Mouse (Mus musculus): ENCODE measurements at regions not wholly inside any gene's neighbourhood (a gene's known extent, or its start where the extent isn't known, plus 50 kb on each side); places are given as distances from the start of the nearest gene placed in this dataset.

- peak; percentile 21 for DNase-seq (ENCODE audit: low read depth)
Observed at GRCm38 (mm10) chr12:25784401-25784800, 630.7 kb downstream of the Rnf144a start.

- DNase-seq (ENCODE audit: low read depth): no peak
Observed at GRCm38 (mm10) chr12:25782972-25783717, 631.9 kb downstream of the Rnf144a start.

GRCm38 (mm10) chr12:25771856-25772255 lies 643.2 kb downstream of the Rnf144a start:
- no peak for DNase-seq (ENCODE audit: low read depth)

- DNase-seq (ENCODE audit: low read depth): no peak
Observed at GRCm38 (mm10) chr12:25768644-25769043, 646.4 kb downstream of the Rnf144a start.

GRCm38 (mm10) chr12:25763061-25763460 lies 652.0 kb downstream of the Rnf144a start:
- DNase-seq (ENCODE audit: low read depth): no peak

- no peak for DNase-seq (ENCODE audit: low read depth)
Observed at GRCm38 (mm10) chr12:25757014-25757413, 658.0 kb downstream of the Rnf144a start.

GRCm38 (mm10) chr12:25733801-25734200 lies 636.9 kb upstream of the Id2 start:
- DNase-seq (ENCODE audit: low read depth): no peak

GRCm38 (mm10) chr12:25725774-25726173 lies 628.8 kb upstream of the Id2 start:
- no peak for DNase-seq (ENCODE audit: low read depth)

- no peak for DNase-seq (ENCODE audit: low read depth)
Observed at GRCm38 (mm10) chr12:25711186-25711585, 614.2 kb upstream of the Id2 start.

GRCm38 (mm10) chr12:25703023-25703400 lies 606.1 kb upstream of the Id2 start:
- peak; percentile 11 for DNase-seq (ENCODE audit: low read depth)

- DNase-seq (ENCODE audit: low read depth): peak; percentile 3
Observed at GRCm38 (mm10) chr12:25702176-25703022, 605.5 kb upstream of the Id2 start.

- no peak for DNase-seq (ENCODE audit: low read depth)
Observed at GRCm38 (mm10) chr12:25687063-25687462, 590.1 kb upstream of the Id2 start.

GRCm38 (mm10) chr12:25676631-25677030 lies 579.7 kb upstream of the Id2 start:
- no peak for DNase-seq (ENCODE audit: low read depth)

- DNase-seq (ENCODE audit: low read depth): no peak
Observed at GRCm38 (mm10) chr12:25668336-25668735, 571.4 kb upstream of the Id2 start.

- no peak for DNase-seq (ENCODE audit: low read depth)
Observed at GRCm38 (mm10) chr12:25654456-25654855, 557.5 kb upstream of the Id2 start.

- DNase-seq (ENCODE audit: low read depth): no peak
Observed at GRCm38 (mm10) chr12:25650237-25650636, 553.3 kb upstream of the Id2 start.

- no peak for DNase-seq (ENCODE audit: low read depth)
Observed at GRCm38 (mm10) chr12:25628081-25628480, 531.1 kb upstream of the Id2 start.

- DNase-seq (ENCODE audit: low read depth): no peak
Observed at GRCm38 (mm10) chr12:25625858-25626257, 528.9 kb upstream of the Id2 start.

- no peak for DNase-seq (ENCODE audit: low read depth)
Observed at GRCm38 (mm10) chr12:25623449-25623848, 526.5 kb upstream of the Id2 start.

- DNase-seq (ENCODE audit: low read depth): no peak
Observed at GRCm38 (mm10) chr12:25621142-25621541, 524.2 kb upstream of the Id2 start.

GRCm38 (mm10) chr12:25617521-25617920 lies 520.6 kb upstream of the Id2 start:
- no peak for DNase-seq (ENCODE audit: low read depth)

- DNase-seq (ENCODE audit: low read depth): no peak
Observed at GRCm38 (mm10) chr12:25615377-25615776, 518.4 kb upstream of the Id2 start.

- no peak for DNase-seq (ENCODE audit: low read depth)
Observed at GRCm38 (mm10) chr12:25613473-25613872, 516.5 kb upstream of the Id2 start.
